Mouse (Mus musculus): ENCODE measurements at regions not wholly inside any gene's neighbourhood (a gene's known extent, or its start where the extent isn't known, plus 50 kb on each side); places are given as distances from the start of the nearest gene placed in this dataset.
A peak's percentile ranks its signal among the peaks of the same experiment; 100 is the strongest.

- Histone ChIP-seq H3K9me3 (ENCODE audit: control insufficient read depth, insufficient read depth, low read depth, low read length) (no peaks in the 10 kb centered on the region), H3K4me1 (ENCODE audit: control insufficient read depth in 2 of 2, insufficient read depth in 2 of 2, low read length in 2 of 2, poor library complexity in 1 of 2) (no peaks in the 10 kb centered on the region), H3K27ac (ENCODE audit: insufficient read depth, low read depth, low read length, poor library complexity, severe bottlenecking) (no peak overlapping the region), H3K9ac (ENCODE audit: insufficient read depth, low read depth, low read length, poor library complexity, severe bottlenecking) (no peak overlapping the region), H3K4me3 (ENCODE audit: insufficient read depth in 1 of 2, low read depth in 1 of 2, low read length in 2 of 2, poor library complexity in 1 of 2, severe bottlenecking in 1 of 2) (no peak overlapping the region), H3K36me3 (ENCODE audit: control insufficient read depth, insufficient read depth, low read length, poor library complexity, severe bottlenecking) (no peaks in the 10 kb centered on the region)
- in situ Hi-C loops (cut with MboI; ENCODE audit: low sequenced_read_pairs in 2 of 2, unreplicated experiment in 2 of 2): no loop called here
- no peak for DNase-seq (ENCODE audit: low read depth, low spot score)
- TF ChIP-seq ZC3H11A (IDR thresholded peaks at IDR 0.05; ENCODE audit: borderline replicate concordance, low read depth, low read length) (no peak), MAFK (IDR thresholded peaks at IDR 0.05; ENCODE audit: insufficient read depth, low read depth, low read length) (no peak), ZNF384 (IDR thresholded peaks at IDR 0.05; ENCODE audit: low read depth, low read length) (no peak), CHD2 (IDR thresholded peaks at IDR 0.05; ENCODE audit: low read depth, low read length) (no peak), HCFC1 (IDR thresholded peaks at IDR 0.05; ENCODE audit: borderline replicate concordance, insufficient read depth, low read length) (no peak)
These were observed 124.3 kb upstream of the Steap1 start for GRCm38 (mm10) chr5:5873425-5873824.

DNA sequence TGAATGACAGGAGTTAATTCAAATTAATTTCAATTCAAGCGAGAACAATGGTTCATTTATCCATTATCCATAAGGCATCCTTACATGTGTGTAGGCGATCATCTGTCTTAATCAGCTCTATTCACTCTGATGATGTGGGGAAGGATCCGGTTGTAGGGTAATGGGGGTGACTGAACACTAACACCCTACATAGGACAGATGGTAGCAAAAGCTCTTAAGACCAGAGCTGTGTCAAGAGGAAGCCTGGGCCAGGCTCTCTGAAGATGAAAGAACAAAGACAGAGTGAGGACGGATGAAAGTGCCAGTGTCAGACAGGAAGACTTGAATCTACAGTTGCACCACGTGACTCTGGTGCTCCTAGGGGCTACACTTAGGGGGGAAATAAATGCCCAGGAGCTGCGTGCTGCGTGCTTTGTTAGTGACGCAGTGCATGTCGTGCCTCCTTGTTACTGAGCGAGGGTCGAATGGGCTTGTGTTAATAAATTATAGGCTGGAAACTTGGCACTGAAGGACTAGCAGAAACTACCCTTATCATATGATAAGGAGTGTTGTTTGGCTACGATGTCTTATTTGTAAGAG lies 107.1 kb upstream of the Steap1 start:
- H3K9ac ChIP-seq (ENCODE audit: insufficient read depth, low read depth, low read length, poor library complexity, severe bottlenecking): no peak overlapping the region
- H3K4me1 ChIP-seq (ENCODE audit: control insufficient read depth in 2 of 2, insufficient read depth in 2 of 2, low read length in 2 of 2, poor library complexity in 1 of 2): no peaks in the 10 kb centered on the region
- in situ Hi-C loops (cut with MboI; ENCODE audit: low sequenced_read_pairs in 2 of 2, unreplicated experiment in 2 of 2): no loop called here
- H3K27ac ChIP-seq (ENCODE audit: insufficient read depth, low read depth, low read length, poor library complexity, severe bottlenecking): no peak overlapping the region
- no peak for DNase-seq (ENCODE audit: low read depth, low spot score)
- no peaks in the 10 kb centered on the region for H3K36me3 ChIP-seq (ENCODE audit: control insufficient read depth, insufficient read depth, low read length, poor library complexity, severe bottlenecking)
- H3K9me3 ChIP-seq (ENCODE audit: control insufficient read depth, insufficient read depth, low read depth, low read length): no peaks in the 10 kb centered on the region
- TF ChIP-seq ZC3H11A (IDR thresholded peaks at IDR 0.05; ENCODE audit: borderline replicate concordance, low read depth, low read length): no peak
- TF ChIP-seq ZNF384 (IDR thresholded peaks at IDR 0.05; ENCODE audit: low read depth, low read length): no peak
- no peak for TF ChIP-seq MAFK (IDR thresholded peaks at IDR 0.05; ENCODE audit: insufficient read depth, low read depth, low read length)
- TF ChIP-seq CHD2 (IDR thresholded peaks at IDR 0.05; ENCODE audit: low read depth, low read length): no peak
- TF ChIP-seq HCFC1 (IDR thresholded peaks at IDR 0.05; ENCODE audit: borderline replicate concordance, insufficient read depth, low read length): no peak
- H3K4me3 ChIP-seq (ENCODE audit: insufficient read depth in 1 of 2, low read depth in 1 of 2, low read length in 2 of 2, poor library complexity in 1 of 2, severe bottlenecking in 1 of 2): no peak overlapping the region

GRCm38 (mm10) chr5:5845805-5846496 lies 96.8 kb upstream of the Steap1 start:
- Histone ChIP-seq H3K27ac (ENCODE audit: insufficient read depth, low read depth, low read length, poor library complexity, severe bottlenecking) (no peak overlapping the region), H3K4me3 (ENCODE audit: insufficient read depth in 1 of 2, low read depth in 1 of 2, low read length in 2 of 2, poor library complexity in 1 of 2, severe bottlenecking in 1 of 2) (no peak overlapping the region), H3K4me1 (ENCODE audit: control insufficient read depth in 2 of 2, insufficient read depth in 2 of 2, low read length in 2 of 2, poor library complexity in 1 of 2) (no peaks in the 10 kb centered on the region), H3K9ac (ENCODE audit: insufficient read depth, low read depth, low read length, poor library complexity, severe bottlenecking) (no peak overlapping the region), H3K9me3 (ENCODE audit: control insufficient read depth, insufficient read depth, low read depth, low read length) (no peaks in the 10 kb centered on the region), H3K36me3 (ENCODE audit: control insufficient read depth, insufficient read depth, low read length, poor library complexity, severe bottlenecking) (no peaks in the 10 kb centered on the region)
- peak; percentile 20 for DNase-seq (ENCODE audit: low read depth, low spot score)
- in situ Hi-C loops (cut with MboI; ENCODE audit: low sequenced_read_pairs in 2 of 2, unreplicated experiment in 2 of 2): no loop called here
- no peak for TF ChIP-seq MAFK (IDR thresholded peaks at IDR 0.05; ENCODE audit: insufficient read depth, low read depth, low read length)
- no peak for TF ChIP-seq ZC3H11A (IDR thresholded peaks at IDR 0.05; ENCODE audit: borderline replicate concordance, low read depth, low read length)
- no peak for TF ChIP-seq ZNF384 (IDR thresholded peaks at IDR 0.05; ENCODE audit: low read depth, low read length)
- TF ChIP-seq HCFC1 (IDR thresholded peaks at IDR 0.05; ENCODE audit: borderline replicate concordance, insufficient read depth, low read length): no peak
- TF ChIP-seq CHD2 (IDR thresholded peaks at IDR 0.05; ENCODE audit: low read depth, low read length): no peak

DNA sequence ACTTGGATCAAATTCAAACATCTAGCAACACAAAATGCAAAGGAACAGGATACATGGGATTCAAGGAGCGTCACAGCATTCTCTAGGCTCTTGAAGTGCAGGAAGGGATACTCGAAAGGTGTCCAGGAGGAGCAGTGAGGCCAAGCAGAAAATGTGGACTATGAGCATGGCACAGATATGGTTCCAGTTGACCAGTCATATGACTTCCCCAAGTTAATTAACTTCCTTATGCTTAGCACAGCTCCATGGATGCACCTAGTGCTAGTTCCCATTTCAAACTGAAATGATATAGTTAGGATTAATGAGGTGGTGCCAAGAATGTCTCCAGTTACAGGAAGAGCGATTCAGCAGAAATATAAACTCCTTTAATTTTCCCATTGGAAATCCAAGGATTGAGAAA lies 95.2 kb upstream of the Steap1 start:
- Histone ChIP-seq H3K9ac (ENCODE audit: insufficient read depth, low read depth, low read length, poor library complexity, severe bottlenecking) (no peak overlapping the region), H3K4me1 (ENCODE audit: control insufficient read depth in 2 of 2, insufficient read depth in 2 of 2, low read length in 2 of 2, poor library complexity in 1 of 2) (no peaks in the 10 kb centered on the region), H3K9me3 (ENCODE audit: control insufficient read depth, insufficient read depth, low read depth, low read length) (no peaks in the 10 kb centered on the region), H3K36me3 (ENCODE audit: control insufficient read depth, insufficient read depth, low read length, poor library complexity, severe bottlenecking) (no peaks in the 10 kb centered on the region), H3K27ac (ENCODE audit: insufficient read depth, low read depth, low read length, poor library complexity, severe bottlenecking) (no peak overlapping the region), H3K4me3 (ENCODE audit: insufficient read depth in 1 of 2, low read depth in 1 of 2, low read length in 2 of 2, poor library complexity in 1 of 2, severe bottlenecking in 1 of 2) (no peak overlapping the region)
- in situ Hi-C loops (cut with MboI; ENCODE audit: low sequenced_read_pairs in 2 of 2, unreplicated experiment in 2 of 2): no loop called here
- no peak for TF ChIP-seq HCFC1 (IDR thresholded peaks at IDR 0.05; ENCODE audit: borderline replicate concordance, insufficient read depth, low read length)
- TF ChIP-seq ZC3H11A (IDR thresholded peaks at IDR 0.05; ENCODE audit: borderline replicate concordance, low read depth, low read length): no peak
- TF ChIP-seq ZNF384 (IDR thresholded peaks at IDR 0.05; ENCODE audit: low read depth, low read length): no peak
- TF ChIP-seq MAFK (IDR thresholded peaks at IDR 0.05; ENCODE audit: insufficient read depth, low read depth, low read length): no peak
- no peak for TF ChIP-seq CHD2 (IDR thresholded peaks at IDR 0.05; ENCODE audit: low read depth, low read length)
- no peak for DNase-seq (ENCODE audit: low read depth, low spot score)

All from ES-E14 (cell line).